In genomic region chr17:35267399-35268086, GRCm38 (mm10) we compare ENCODE assay signal across 27 mouse cellular contexts. TPM values are rescaled to one million over a fixed set of nuclear protein-coding genes. Genes with fewer than 3 reads are reported as not detected.
A peak's percentile ranks its signal among the peaks of the same experiment; 100 is the strongest.
DNase-seq lines count a peak whose midpoint lies in the region; ATAC-seq and TF ChIP-seq lines count a peak whose summit lies in the region.
"Had no signal": no experiment of that assay in that cellular context is flagged by ENCODE, and none has a peak within 500 bp of the region (broad histone marks: within the 10 kb centered on the region; RNA-seq: fewer than 3 reads in every experiment).

No protein-coding gene starts in this region.

- TF ChIP-seq RAD21 in CH12.LX (IDR thresholded peaks at IDR 0.05; ENCODE audit: low read depth, low read length), result no peak
- TF ChIP-seq RAD21 in MEL (IDR thresholded peaks at IDR 0.05; ENCODE audit: low read depth, low read length), result no peak

- ATAC-seq in monocyte, adult 5-6 weeks (replicated peaks; ENCODE audit: insufficient number of reproducible peaks, low FRiP score, low TSS enrichment, poor library complexity, severe bottlenecking), result no peak
- ATAC-seq: activated CD4-positive, CD25-positive, alpha-beta regulatory T cell, adult 4 months; forebrain, embryonic 13.5 days; forebrain, embryonic 15.5 days; forebrain, postnatal 0 days had no signal

- no peak for DNase-seq in heart, adult 2 months
- DNase-seq in heart, adult 9 months (ENCODE audit: low spot score in 2 of 2), result no peak
- DNase-seq in CH12.LX (ENCODE audit: extremely low read depth) (no peak), MEL (ENCODE audit: low read depth, low spot score) (no peak)
- DNase-seq in induced T-regulatory cell, adult 2 months (ENCODE audit: low read depth), result peak; percentile 39
- no peak for DNase-seq in retina, postnatal 1 day
- DNase-seq in urinary bladder, postnatal 10 days (ENCODE audit: low spot score), result no peak
- DNase-seq: adrenal gland, adult 8-10 months; adrenal gland, postnatal 14 days; adrenal gland, postnatal 36 days; cerebellum, adult 11-12 months; cerebellum, adult 2 months; cerebellum, adult 9-10 months; cerebellum, postnatal 10 days; cerebellum, postnatal 25 days; forebrain, postnatal 0 days had no signal

- 63% methylated on average over 1 of the region's 1 CpGs for WGBS in heart, adult 2 months

- TF ChIP-seq CTCF in heart, adult 2 months (IDR thresholded peaks at IDR 0.05), result no peak
- no peak for TF ChIP-seq CTCF in CH12.LX (conservative IDR thresholded peaks at IDR 0.05 in 1 of 2, IDR thresholded peaks at IDR 0.05 in 1 of 2; ENCODE audit: low read depth in 2 of 2, low read length in 2 of 2)
- TF ChIP-seq CTCF in MEL (IDR thresholded peaks at IDR 0.05 in 2 of 3, conservative IDR thresholded peaks at IDR 0.05 in 1 of 3; ENCODE audit: control insufficient read depth in 1 of 3, insufficient read depth in 1 of 3, low read depth in 2 of 3, low read length in 3 of 3, poor library complexity in 1 of 3, severe bottlenecking in 1 of 3), result no peak

- TF ChIP-seq EP300 in heart, adult 2 months (IDR thresholded peaks at IDR 0.05; ENCODE audit: insufficient read depth, low read depth, low read length), result no peak
- TF ChIP-seq EP300 in CH12.LX (IDR thresholded peaks at IDR 0.05; ENCODE audit: low read length) (no peak), MEL (IDR thresholded peaks at IDR 0.05; ENCODE audit: low read depth in 1 of 2, low read length in 2 of 2) (no peak)

- peaks cover 3% of the 10 kb centered on the region for H3K4me1 ChIP-seq in heart, adult 2 months (ENCODE audit: control insufficient read depth, insufficient read depth, low read length)
- H3K4me1 ChIP-seq in CH12.LX (ENCODE audit: control insufficient read depth in 1 of 2, insufficient read depth in 2 of 2), result peaks cover 11 to 22% of the 10 kb centered on the region in 2 experiments
- no peaks in the 10 kb centered on the region for H3K4me1 ChIP-seq in MEL (ENCODE audit: control insufficient read depth in 1 of 2, insufficient read depth in 2 of 2, low read length in 2 of 2)
- H3K4me1 ChIP-seq: embryonic facial prominence, embryonic 12.5 days had no signal

- intact Hi-C loops in heart, adult 2 months (cut with DNase I), result loop anchor here (2.0 kb wide), 1 partner anchor 1295 kb away; no protein-coding TSS in a partner anchor

- H3K9ac ChIP-seq in heart, adult 2 months (ENCODE audit: low read depth, low read length), result no peak overlapping the region
- H3K9ac ChIP-seq in CH12.LX (ENCODE audit: insufficient read depth, low read depth), result no peak overlapping the region
- H3K9ac ChIP-seq in MEL (ENCODE audit: control insufficient read depth, low read depth, low read length, poor library complexity, severe bottlenecking), result no peak overlapping the region
- H3K9ac ChIP-seq: embryonic facial prominence, embryonic 12.5 days; forebrain, embryonic 13.5 days; forebrain, embryonic 15.5 days; forebrain, postnatal 0 days had no signal

- peaks cover 3% of the 10 kb centered on the region for H3K9me3 ChIP-seq in CH12.LX (replicated peaks; ENCODE audit: low read length)
- H3K9me3 ChIP-seq in MEL (replicated peaks; ENCODE audit: insufficient read depth, low read length), result no peaks in the 10 kb centered on the region
- H3K9me3 ChIP-seq: embryonic facial prominence, embryonic 10.5 days; embryonic facial prominence, embryonic 12.5 days; forebrain, embryonic 13.5 days; forebrain, embryonic 15.5 days; G1E had no signal

- H3K4me3 ChIP-seq in heart, adult 2 months, result no peak overlapping the region
- H3K4me3 ChIP-seq in CH12.LX (replicated peaks in 1 of 3; ENCODE audit: low read depth in 2 of 3, low read length in 2 of 3, poor library complexity in 1 of 3), result no peak overlapping the region
- no peak overlapping the region for H3K4me3 ChIP-seq in MEL (ENCODE audit: control insufficient read depth in 1 of 2, insufficient read depth in 1 of 2, low read depth in 2 of 2, low read length in 2 of 2)
- H3K4me3 ChIP-seq: embryonic facial prominence, embryonic 10.5 days; embryonic facial prominence, embryonic 12.5 days; forebrain, embryonic 13.5 days; forebrain, embryonic 15.5 days had no signal

- in situ Hi-C loops in CH12.LX (cut with MboI; ENCODE audit: low pct_ligation_motif_present, low pct_unique_long_range_greater_than_20kb, low sequenced_read_pairs), result no loop called here

- dilution Hi-C loops in CH12.LX (cut with MboI; ENCODE audit: extremely low pct_ligation_motif_present, extremely low pct_unique_long_range_greater_than_20kb, low sequenced_read_pairs), result no loop called here

- H3K4me2 ChIP-seq in CH12.LX (ENCODE audit: insufficient read depth, low read depth, poor library complexity, severe bottlenecking), result no peak overlapping the region
- H3K4me2 ChIP-seq: embryonic facial prominence, embryonic 12.5 days; forebrain, embryonic 13.5 days; forebrain, embryonic 15.5 days had no signal

- no peaks in the 10 kb centered on the region for H3K27me3 ChIP-seq in heart, adult 2 months (ENCODE audit: control insufficient read depth, insufficient read depth, low read length)
- no peaks in the 10 kb centered on the region for H3K27me3 ChIP-seq in CH12.LX (replicated peaks)
- no peaks in the 10 kb centered on the region for H3K27me3 ChIP-seq in MEL (ENCODE audit: control insufficient read depth in 1 of 2, insufficient read depth in 2 of 2, low read length in 2 of 2)
- H3K27me3 ChIP-seq: forebrain, embryonic 15.5 days had no signal

- peak; percentile 39; the same call in 1 of the 2 replicates for TF ChIP-seq POLR2A in heart, adult 2 months (IDR thresholded peaks at IDR 0.05; ENCODE audit: insufficient read depth, low read depth, low read length)
- peak; percentile 53; the same call in 1 of the 2 replicates for TF ChIP-seq POLR2A in CH12.LX (IDR thresholded peaks at IDR 0.05; ENCODE audit: low read depth, low read length)
- no peak for TF ChIP-seq POLR2A in MEL (IDR thresholded peaks at IDR 0.05; ENCODE audit: control insufficient read depth in 1 of 2, insufficient read depth in 1 of 2, low read depth in 1 of 2, low read length in 2 of 2, poor library complexity in 1 of 2)

- no peak overlapping the region for H3K27ac ChIP-seq in heart, adult 2 months
- H3K27ac ChIP-seq in CH12.LX (ENCODE audit: insufficient read depth, low read depth), result no peak overlapping the region
- no peak overlapping the region for H3K27ac ChIP-seq in MEL (ENCODE audit: control insufficient read depth, low read depth, low read length)
- H3K27ac ChIP-seq: embryonic facial prominence, embryonic 10.5 days; embryonic facial prominence, embryonic 12.5 days; forebrain, embryonic 13.5 days; forebrain, embryonic 15.5 days had no signal

- no peaks in the 10 kb centered on the region for H3K79me2 ChIP-seq in heart, adult 2 months (replicated peaks; ENCODE audit: control insufficient read depth, insufficient read depth, low read length)
- peaks cover 23% of the 10 kb centered on the region for H3K79me2 ChIP-seq in CH12.LX (replicated peaks; ENCODE audit: control insufficient read depth, extremely low read depth, insufficient read depth, poor library complexity, severe bottlenecking)
- H3K79me2 ChIP-seq in MEL (ENCODE audit: control insufficient read depth, insufficient read depth, low read length, poor library complexity), result peaks cover 3% of the 10 kb centered on the region; the same call in 1 of the 2 replicates

- peaks cover 3% of the 10 kb centered on the region for H3K36me3 ChIP-seq in heart, adult 2 months (ENCODE audit: control insufficient read depth, insufficient read depth, low read length)
- H3K36me3 ChIP-seq in CH12.LX (replicated peaks in 1 of 2; ENCODE audit: control insufficient read depth in 1 of 2, insufficient read depth in 1 of 2, low read length in 1 of 2) (peaks cover 35 to 50% of the 10 kb centered on the region in 2 experiments), MEL (ENCODE audit: control insufficient read depth in 1 of 2, insufficient read depth in 2 of 2, low read length in 2 of 2) (no peaks in the 10 kb centered on the region)
- H3K36me3 ChIP-seq: embryonic facial prominence, embryonic 10.5 days; embryonic facial prominence, embryonic 12.5 days; forebrain, embryonic 15.5 days had no signal

RNA-seq across cellular contexts. Expression of gene H2-D1, which starts 5.0 kb away (rescaled TPM):
- total RNA-seq in heart, adult 2 months (2021), result 100 to 1,000 TPM; 105 to 131 TPM
- polyA plus RNA-seq in heart, adult 2 months (2012; rRNA removed), result 222 and 286 TPM in 2 replicates
- 817 and 944 TPM in 2 replicates for total RNA-seq in CH12.LX (2012; rRNA removed)
- total RNA-seq in CH12.LX (2014; rRNA removed), result 659 and 667 TPM in 2 replicates
- polyA plus RNA-seq in CH12.LX (2012; ENCODE audit: insufficient read length, low read depth), result 880 and 952 TPM in 2 replicates
- 58.7 and 60.1 TPM in 2 replicates for total RNA-seq in MEL (2012; rRNA removed)
- polyA plus RNA-seq in MEL (2012; ENCODE audit: insufficient read depth in 1 of 2, insufficient read length in 2 of 2, low read depth in 1 of 2, low replicate concordance in 2 of 2, missing spikeins in 1 of 2), result 10 to 100 TPM in 1 of 2 experiments, not detected in 1; 97.9 TPM
- 2,987 to 4,272 TPM (median 3,836 TPM) in 3 replicates for total RNA-seq in monocyte, adult 5-6 weeks (2017)

RNA-seq across cellular contexts. Expression of gene Ddx39b, which starts 26.0 kb away (rescaled TPM):
- 10 to 100 TPM; 82.3 to 83.4 TPM for total RNA-seq in heart, adult 2 months (2021)
- polyA plus RNA-seq in heart, adult 2 months (2012; rRNA removed), result 148 and 178 TPM in 2 replicates
- total RNA-seq in CH12.LX (2012; rRNA removed) (208 and 229 TPM in 2 replicates), CH12.LX (2014; rRNA removed) (242 and 254 TPM in 2 replicates), MEL (2012; rRNA removed) (206 and 270 TPM in 2 replicates)
- polyA plus RNA-seq in CH12.LX (2012; ENCODE audit: insufficient read length, low read depth) (341 and 411 TPM in 2 replicates), MEL (2012; ENCODE audit: insufficient read depth in 1 of 2, insufficient read length in 2 of 2, low read depth in 1 of 2, low replicate concordance in 2 of 2, missing spikeins in 1 of 2) (100 to 1,000 TPM; 581 to 787 TPM)
- 98.8 to 141 TPM (median 101 TPM) in 3 replicates for total RNA-seq in monocyte, adult 5-6 weeks (2017)

RNA-seq across cellular contexts. Expression of gene Nfkbil1, which starts 32.0 kb away (rescaled TPM):
- total RNA-seq in heart, adult 2 months (2021), result 1 to 10 TPM; 6.5 to 8.2 TPM
- 3.9 and 5.0 TPM in 2 replicates for polyA plus RNA-seq in heart, adult 2 months (2012; rRNA removed)
- total RNA-seq in CH12.LX (2012; rRNA removed), result 16.7 and 22.0 TPM in 2 replicates
- 15.2 TPM in 2 replicates for total RNA-seq in CH12.LX (2014; rRNA removed)
- polyA plus RNA-seq in CH12.LX (2012; ENCODE audit: insufficient read length, low read depth), result 25.9 and 31.6 TPM in 2 replicates
- 10.1 and 10.3 TPM in 2 replicates for total RNA-seq in MEL (2012; rRNA removed)
- polyA plus RNA-seq in MEL (2012; ENCODE audit: insufficient read depth in 1 of 2, insufficient read length in 2 of 2, low read depth in 1 of 2, low replicate concordance in 2 of 2, missing spikeins in 1 of 2), result 10 to 100 TPM in 1 of 2 experiments, not detected in 1; 26.0 TPM
- total RNA-seq in monocyte, adult 5-6 weeks (2017), result 3.6 to 10.9 TPM (median 5.1 TPM) in 3 replicates

RNA-seq across cellular contexts. Expression of gene Atp6v1g2, which starts 34.1 kb away (rescaled TPM):
- total RNA-seq in heart, adult 2 months (2021), result 1 to 10 TPM; 3.0 to 3.2 TPM
- polyA plus RNA-seq in heart, adult 2 months (2012; rRNA removed), result 6.4 and 10.1 TPM in 2 replicates
- 0.76 and 0.88 TPM in 2 replicates for total RNA-seq in CH12.LX (2012; rRNA removed)
- total RNA-seq in CH12.LX (2014; rRNA removed), result 0.23 and 0.27 TPM in 2 replicates
- 1.4 and 2.0 TPM in 2 replicates for polyA plus RNA-seq in CH12.LX (2012; ENCODE audit: insufficient read length, low read depth)
- 0.46 and 0.56 TPM in 2 replicates for total RNA-seq in MEL (2012; rRNA removed)
- 1 to 10 TPM in 1 of 2 experiments, not detected in 1; 4.7 TPM for polyA plus RNA-seq in MEL (2012; ENCODE audit: insufficient read depth in 1 of 2, insufficient read length in 2 of 2, low read depth in 1 of 2, low replicate concordance in 2 of 2, missing spikeins in 1 of 2)
- 1.4 to 6.5 TPM (median 2.6 TPM) in 3 replicates for total RNA-seq in monocyte, adult 5-6 weeks (2017)

RNA-seq across cellular contexts. Expression of gene Gm16181, which starts 46.9 kb away (rescaled TPM):
- total RNA-seq in heart, adult 2 months (2021), result not detected
- 2.1 and 3.2 TPM in 2 replicates for polyA plus RNA-seq in heart, adult 2 months (2012; rRNA removed)
- total RNA-seq in CH12.LX (2012; rRNA removed) (not detected in 2 replicates), CH12.LX (2014; rRNA removed) (not detected in 2 replicates), MEL (2012; rRNA removed) (not detected in 2 replicates)
- polyA plus RNA-seq in CH12.LX (2012; ENCODE audit: insufficient read length, low read depth) (not detected in 2 replicates), MEL (2012; ENCODE audit: insufficient read depth in 1 of 2, insufficient read length in 2 of 2, low read depth in 1 of 2, low replicate concordance in 2 of 2, missing spikeins in 1 of 2) (under 1 TPM in 1 of 2 experiments, not detected in 1; 0.58 TPM)
- total RNA-seq in monocyte, adult 5-6 weeks (2017), result 0.64 to 2.9 TPM (median 2.7 TPM) in 3 replicates
- total RNA-seq: adrenal gland, adult 18-20 months; adrenal gland, adult 8-10 months; adrenal gland, postnatal 36 days; forebrain, postnatal 0 days had no signal
- polyA plus RNA-seq: C2C12; cerebellum, adult 2 months; cortical plate, adult 2 months; embryonic facial prominence, embryonic 12.5 days; forebrain, embryonic 11.5 days; forebrain, postnatal 0 days; G1E had no signal

Comparison
In these comparisons a context has a peak if more than half of its experiments do, and no peak if none do; other contexts are left out.
1. POLR2A ChIP-seq: peak in heart, adult 2 months (single experiment) and CH12.LX (single experiment); none in MEL (0 of 2).
2. RNA of gene H2-D1, which starts 5.0 kb away (total RNA-seq): 2,987 to 4,272 TPM in monocyte, adult 5-6 weeks and 659 to 944 TPM in CH12.LX; 105 to 131 TPM in heart, adult 2 months and 58.7 to 60.1 TPM in MEL; every median in the first group is over 4 times any median in the second.